Mouse (Mus musculus): ENCODE data around the gene Klc3. TPM values are rescaled to one million over a fixed set of nuclear protein-coding genes. Genes with fewer than 3 reads are reported as not detected.
A peak's percentile ranks its signal among the peaks of the same experiment; 100 is the strongest.

Klc3 gene
- polyA plus RNA-seq (2015; fragmentation: Nextera tagmentation; extraction: Ambion mirVana): 13.3 and 15.8 TPM in 2 replicates

GRCm38 (mm10) chr7:19403731-19404296 is at the start of gene Klc3:
Gene Klc3, minus strand, starts transcription at chr7:19404104.
- under 1% methylated on average over 62 of the region's 62 CpGs for WGBS
- peak; percentile 89 for ATAC-seq (ENCODE audit: insufficient read depth, low FRiP score)
- H3K27ac ChIP-seq (ENCODE audit: low read length): no peak within 1 kb of the TSS
- peaks cover 7% of the 10 kb centered on the region for H3K9me3 ChIP-seq (replicated peaks; ENCODE audit: control insufficient read depth, low read length)
- peaks cover 27% of the 10 kb centered on the region for H3K27me3 ChIP-seq (ENCODE audit: control insufficient read depth, insufficient read depth, low read length)
- H3K9ac ChIP-seq (ENCODE audit: low read length): peak within 1 kb of the TSS; percentile 72
- peak within 1 kb of the TSS; percentile 64 for H3K4me3 ChIP-seq (replicated peaks; ENCODE audit: low read length)
- peak within 1 kb of the TSS; percentile 96 for H3K4me2 ChIP-seq (ENCODE audit: low read depth, low read length)
- H3K36me3 ChIP-seq (ENCODE audit: control insufficient read depth, insufficient read depth, low read length): no peaks in the 10 kb centered on the region
- H3K4me1 ChIP-seq (ENCODE audit: control insufficient read depth, insufficient read depth, low read length): 0 out of 2 replicates have a peak, but pooled peaks cover 5% of the 10 kb centered on the region

GRCm38 (mm10) chr7:19449165-19449564 is 45.3 kb upstream of the Klc3 start:
- Histone ChIP-seq H3K27ac (ENCODE audit: low read length) (no peak overlapping the region), H3K9me3 (replicated peaks; ENCODE audit: control insufficient read depth, low read length) (no peaks in the 10 kb centered on the region), H3K27me3 (ENCODE audit: control insufficient read depth, insufficient read depth, low read length) (no peaks in the 10 kb centered on the region), H3K4me1 (ENCODE audit: control insufficient read depth, insufficient read depth, low read length) (no peaks in the 10 kb centered on the region), H3K4me2 (ENCODE audit: low read depth, low read length) (no peak overlapping the region), H3K36me3 (ENCODE audit: control insufficient read depth, insufficient read depth, low read length) (peaks cover 18% of the 10 kb centered on the region; the same call in 1 of the 2 replicates), H3K9ac (ENCODE audit: low read length) (no peak overlapping the region), H3K4me3 (replicated peaks; ENCODE audit: low read length) (no peak overlapping the region)
- no peak for ATAC-seq (ENCODE audit: insufficient read depth, low FRiP score)
- WGBS: 89% methylated on average over 12 of the region's 12 CpGs

- ATAC-seq (ENCODE audit: insufficient read depth, low FRiP score): no peak
- no peak overlapping the region for H3K9ac ChIP-seq (ENCODE audit: low read length)
- H3K27me3 ChIP-seq (ENCODE audit: control insufficient read depth, insufficient read depth, low read length): no peaks in the 10 kb centered on the region
- H3K4me3 ChIP-seq (replicated peaks; ENCODE audit: low read length): no peak overlapping the region
- peaks cover 18% of the 10 kb centered on the region; the same call in 1 of the 2 replicates for H3K36me3 ChIP-seq (ENCODE audit: control insufficient read depth, insufficient read depth, low read length)
- WGBS: 93% methylated on average over 16 of the region's 16 CpGs
- H3K4me2 ChIP-seq (ENCODE audit: low read depth, low read length): no peak overlapping the region
- H3K4me1 ChIP-seq (ENCODE audit: control insufficient read depth, insufficient read depth, low read length): no peaks in the 10 kb centered on the region
- H3K9me3 ChIP-seq (replicated peaks; ENCODE audit: control insufficient read depth, low read length): no peaks in the 10 kb centered on the region
- no peak overlapping the region for H3K27ac ChIP-seq (ENCODE audit: low read length)
These were observed 43.8 kb upstream of the Klc3 start for GRCm38 (mm10) chr7:19447689-19448088.

- Histone ChIP-seq H3K9me3 (replicated peaks; ENCODE audit: control insufficient read depth, low read length) (no peaks in the 10 kb centered on the region), H3K27me3 (ENCODE audit: control insufficient read depth, insufficient read depth, low read length) (no peaks in the 10 kb centered on the region), H3K9ac (ENCODE audit: low read length) (no peak overlapping the region), H3K4me1 (ENCODE audit: control insufficient read depth, insufficient read depth, low read length) (no peaks in the 10 kb centered on the region), H3K4me2 (ENCODE audit: low read depth, low read length) (no peak overlapping the region), H3K27ac (ENCODE audit: low read length) (no peak overlapping the region), H3K4me3 (replicated peaks; ENCODE audit: low read length) (no peak overlapping the region), H3K36me3 (ENCODE audit: control insufficient read depth, insufficient read depth, low read length) (peaks cover 19% of the 10 kb centered on the region)
- peak; percentile 39; the same call in 1 of the 2 replicates for ATAC-seq (ENCODE audit: insufficient read depth, low FRiP score)
- WGBS: 76% methylated on average over 12 of the region's 12 CpGs
These were observed 40.9 kb upstream of the Klc3 start for GRCm38 (mm10) chr7:19444801-19445200.

GRCm38 (mm10) chr7:19443344-19443743 is 39.4 kb upstream of the Klc3 start:
- H3K9me3 ChIP-seq (replicated peaks; ENCODE audit: control insufficient read depth, low read length): no peaks in the 10 kb centered on the region
- no peak overlapping the region for H3K27ac ChIP-seq (ENCODE audit: low read length)
- H3K4me3 ChIP-seq (replicated peaks; ENCODE audit: low read length): no peak overlapping the region
- no peaks in the 10 kb centered on the region for H3K4me1 ChIP-seq (ENCODE audit: control insufficient read depth, insufficient read depth, low read length)
- H3K36me3 ChIP-seq (ENCODE audit: control insufficient read depth, insufficient read depth, low read length): peaks cover 19% of the 10 kb centered on the region
- H3K4me2 ChIP-seq (ENCODE audit: low read depth, low read length): no peak overlapping the region
- peak; percentile 20; the same call in 1 of the 2 replicates for ATAC-seq (ENCODE audit: insufficient read depth, low FRiP score)
- WGBS: 29% methylated on average over 3 of the region's 3 CpGs
- H3K9ac ChIP-seq (ENCODE audit: low read length): no peak overlapping the region
- H3K27me3 ChIP-seq (ENCODE audit: control insufficient read depth, insufficient read depth, low read length): no peaks in the 10 kb centered on the region

- 79% methylated on average over 9 of the region's 9 CpGs for WGBS
- H3K9me3 ChIP-seq (replicated peaks; ENCODE audit: control insufficient read depth, low read length): no peaks in the 10 kb centered on the region
- H3K4me3 ChIP-seq (replicated peaks; ENCODE audit: low read length): no peak overlapping the region
- H3K4me1 ChIP-seq (ENCODE audit: control insufficient read depth, insufficient read depth, low read length): no peaks in the 10 kb centered on the region
- no peak overlapping the region for H3K27ac ChIP-seq (ENCODE audit: low read length)
- ATAC-seq (ENCODE audit: insufficient read depth, low FRiP score): no peak
- H3K27me3 ChIP-seq (ENCODE audit: control insufficient read depth, insufficient read depth, low read length): no peaks in the 10 kb centered on the region
- H3K4me2 ChIP-seq (ENCODE audit: low read depth, low read length): no peak overlapping the region
- H3K9ac ChIP-seq (ENCODE audit: low read length): no peak overlapping the region
- peaks cover 23% of the 10 kb centered on the region for H3K36me3 ChIP-seq (ENCODE audit: control insufficient read depth, insufficient read depth, low read length)
These were observed 37.7 kb upstream of the Klc3 start for GRCm38 (mm10) chr7:19441448-19442091.

- WGBS: 88% methylated on average over 9 of the region's 9 CpGs
- no peaks in the 10 kb centered on the region for H3K4me1 ChIP-seq (ENCODE audit: control insufficient read depth, insufficient read depth, low read length)
- no peaks in the 10 kb centered on the region for H3K27me3 ChIP-seq (ENCODE audit: control insufficient read depth, insufficient read depth, low read length)
- no peak overlapping the region for H3K9ac ChIP-seq (ENCODE audit: low read length)
- no peak overlapping the region for H3K27ac ChIP-seq (ENCODE audit: low read length)
- H3K4me2 ChIP-seq (ENCODE audit: low read depth, low read length): no peak overlapping the region
- H3K9me3 ChIP-seq (replicated peaks; ENCODE audit: control insufficient read depth, low read length): no peaks in the 10 kb centered on the region
- peaks cover 56% of the 10 kb centered on the region for H3K36me3 ChIP-seq (ENCODE audit: control insufficient read depth, insufficient read depth, low read length)
- ATAC-seq (ENCODE audit: insufficient read depth, low FRiP score): no peak
- no peak overlapping the region for H3K4me3 ChIP-seq (replicated peaks; ENCODE audit: low read length)
These were observed 33.1 kb upstream of the Klc3 start for GRCm38 (mm10) chr7:19437048-19437447.

- H3K27me3 ChIP-seq (ENCODE audit: control insufficient read depth, insufficient read depth, low read length): no peaks in the 10 kb centered on the region
- H3K4me2 ChIP-seq (ENCODE audit: low read depth, low read length): no peak overlapping the region
- H3K27ac ChIP-seq (ENCODE audit: low read length): no peak overlapping the region
- H3K9me3 ChIP-seq (replicated peaks; ENCODE audit: control insufficient read depth, low read length): no peaks in the 10 kb centered on the region
- 89% methylated on average over 2 of the region's 2 CpGs for WGBS
- no peaks in the 10 kb centered on the region for H3K4me1 ChIP-seq (ENCODE audit: control insufficient read depth, insufficient read depth, low read length)
- H3K36me3 ChIP-seq (ENCODE audit: control insufficient read depth, insufficient read depth, low read length): peaks cover 55% of the 10 kb centered on the region
- no peak overlapping the region for H3K4me3 ChIP-seq (replicated peaks; ENCODE audit: low read length)
- no peak for ATAC-seq (ENCODE audit: insufficient read depth, low FRiP score)
- H3K9ac ChIP-seq (ENCODE audit: low read length): no peak overlapping the region
These were observed 32.4 kb upstream of the Klc3 start for GRCm38 (mm10) chr7:19436276-19436675.

- Histone ChIP-seq H3K9me3 (replicated peaks; ENCODE audit: control insufficient read depth, low read length) (no peaks in the 10 kb centered on the region), H3K4me2 (ENCODE audit: low read depth, low read length) (no peak overlapping the region), H3K27me3 (ENCODE audit: control insufficient read depth, insufficient read depth, low read length) (no peaks in the 10 kb centered on the region), H3K9ac (ENCODE audit: low read length) (no peak overlapping the region), H3K4me3 (replicated peaks; ENCODE audit: low read length) (no peak overlapping the region), H3K36me3 (ENCODE audit: control insufficient read depth, insufficient read depth, low read length) (peaks cover 65% of the 10 kb centered on the region), H3K27ac (ENCODE audit: low read length) (no peak overlapping the region), H3K4me1 (ENCODE audit: control insufficient read depth, insufficient read depth, low read length) (no peaks in the 10 kb centered on the region)
- ATAC-seq (ENCODE audit: insufficient read depth, low FRiP score): no peak
- WGBS: 100% methylated on average over 2 of the region's 2 CpGs
These were observed 28.6 kb upstream of the Klc3 start for GRCm38 (mm10) chr7:19432475-19432874.
